Mouse (Mus musculus) lung, adult 2 months (tissue): ENCODE results near the gene Tacc2.

Source experiments
- CTCF ChIP-seq: fragments of 200-500 bp; IDR thresholded peaks from 2 replicates; pipeline ENCODE4 v1.5.1; 2011; ENCODE audit warnings: mild to moderate bottlenecking, low read length, control low read depth; ENCODE audit not compliant: insufficient read depth
- POLR2A ChIP-seq: fragments of 200-500 bp; IDR thresholded peaks from 2 replicates; pipeline ENCODE4 v1.6.1; 2011; ENCODE audit warnings: low read depth, mild to moderate bottlenecking, control low read depth, low read length, borderline replicate concordance; ENCODE audit errors: extremely low read depth

DNA sequence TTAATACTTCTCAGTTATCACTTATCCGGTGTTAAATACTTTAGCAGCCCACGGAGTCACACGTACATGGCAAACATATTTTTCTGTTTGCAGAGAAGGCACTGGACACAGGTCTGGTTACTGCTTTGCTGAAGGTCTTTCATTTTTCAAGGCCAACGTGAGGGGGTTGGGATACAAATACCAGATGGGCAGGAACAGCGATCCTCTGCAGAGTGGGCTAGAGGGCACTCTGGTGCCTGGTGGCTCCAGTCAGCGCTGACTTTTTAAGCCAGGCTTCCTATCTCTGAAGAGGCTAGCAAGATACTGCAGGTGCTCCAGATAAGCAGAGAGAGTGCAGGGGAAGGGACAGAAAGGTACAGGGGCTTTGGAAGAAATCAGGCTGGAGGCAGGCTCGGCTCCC is 58.0 kb downstream of the Tacc2 start:
- TF ChIP-seq POLR2A, result no peak
- no peak for TF ChIP-seq CTCF
